Mouse (Mus musculus): ENCODE data around the gene Eci2.
"Not testable (repeated sequence)": the region's sequence is repeated elsewhere in the genome, so short reads cannot be mapped to it uniquely, and the experiment has no call there.

The Eci2 gene

GRCm38 (mm10) chr13:34991581-34992273 lies 35.2 kb downstream of the Eci2 start:
- DNase-seq: no peak

- not testable (repeated sequence) for DNase-seq
Observed at GRCm38 (mm10) chr13:34983479-34983878, 43.4 kb downstream of the Eci2 start.

GRCm38 (mm10) chr13:34978635-34979034 lies 48.3 kb downstream of the Eci2 start:
- DNase-seq: not testable (repeated sequence)

- no peak for DNase-seq
Observed at GRCm38 (mm10) chr13:34977410-34977809, 49.5 kb downstream of the Eci2 start.

- DNase-seq: no peak
Observed at GRCm38 (mm10) chr13:34976116-34976515, 50.8 kb downstream of the Eci2 start.

- no peak for DNase-seq
Observed at GRCm38 (mm10) chr13:34973770-34974169, 53.1 kb downstream of the Eci2 start.

GRCm38 (mm10) chr13:34973149-34973548 lies 53.7 kb downstream of the Eci2 start:
- no peak for DNase-seq

GRCm38 (mm10) chr13:34972456-34972855 lies 54.4 kb downstream of the Eci2 start:
- DNase-seq: not testable (repeated sequence)

GRCm38 (mm10) chr13:34965647-34966046 lies 61.2 kb downstream of the Eci2 start:
- not testable (repeated sequence) for DNase-seq

GRCm38 (mm10) chr13:34964866-34965265 lies 62.0 kb downstream of the Eci2 start:
- no peak for DNase-seq

GRCm38 (mm10) chr13:34964419-34964818 lies 62.5 kb downstream of the Eci2 start:
- DNase-seq: no peak

- no peak for DNase-seq
Observed at GRCm38 (mm10) chr13:34963511-34964397, 63.1 kb downstream of the Eci2 start, which contains the start of gene Eci3. Gene Eci3 (minus strand): TSS chr13:34963810.

- DNase-seq: no peak
Observed at GRCm38 (mm10) chr13:34960996-34961770, 65.7 kb downstream of the Eci2 start.

GRCm38 (mm10) chr13:34958158-34958557 lies 68.7 kb downstream of the Eci2 start:
- not testable (repeated sequence) for DNase-seq

GRCm38 (mm10) chr13:34956901-34957300 lies 70.0 kb downstream of the Eci2 start:
- DNase-seq: no peak

- DNase-seq: not testable (repeated sequence)
Observed at GRCm38 (mm10) chr13:34951437-34951836, 75.5 kb downstream of the Eci2 start.

GRCm38 (mm10) chr13:34942370-34942769 lies 84.5 kb downstream of the Eci2 start:
- DNase-seq: no peak

GRCm38 (mm10) chr13:34934931-34935644 lies 91.8 kb downstream of the Eci2 start:
- DNase-seq: no peak
